Mouse (Mus musculus): ENCODE data around the gene Col11a1.

The Col11a1 gene

GRCm38 (mm10) chr3:114029971-114030635 lies at the start of gene Col11a1:
Col11a1 (plus strand) TSS chr3:114030540.
- peak; percentile 42 for DNase-seq

- DNase-seq = no peak
Observed at GRCm38 (mm10) chr3:113990936-113991335, 39.4 kb upstream of the Col11a1 start.

- no peak for DNase-seq
Observed at GRCm38 (mm10) chr3:114030886-114031285, 546 bp downstream of the Col11a1 start.

GRCm38 (mm10) chr3:114031351-114032213 lies 1.2 kb downstream of the Col11a1 start:
- DNase-seq = peak; percentile 19

- peak; percentile 8 for DNase-seq
Observed at GRCm38 (mm10) chr3:114032333-114032732, 2.0 kb downstream of the Col11a1 start.

- no peak for DNase-seq
Observed at GRCm38 (mm10) chr3:114052406-114052805, 22.1 kb downstream of the Col11a1 start.

- DNase-seq = no peak
Observed at GRCm38 (mm10) chr3:114053501-114053900, 23.2 kb downstream of the Col11a1 start.

- DNase-seq = no peak
Observed at GRCm38 (mm10) chr3:114065123-114065522, 34.8 kb downstream of the Col11a1 start.

GRCm38 (mm10) chr3:114065587-114065986 lies 35.2 kb downstream of the Col11a1 start:
- DNase-seq = peak; percentile 54

- DNase-seq = no peak
Observed at GRCm38 (mm10) chr3:114099335-114099734, 69.0 kb downstream of the Col11a1 start.

- no peak for DNase-seq
Observed at GRCm38 (mm10) chr3:114107099-114107498, 76.8 kb downstream of the Col11a1 start.

- DNase-seq = no peak
Observed at GRCm38 (mm10) chr3:114147140-114147539, 116.8 kb downstream of the Col11a1 start.

GRCm38 (mm10) chr3:114197964-114198750 lies 167.8 kb downstream of the Col11a1 start:
- DNase-seq = no peak

GRCm38 (mm10) chr3:114212255-114212654 lies 181.9 kb downstream of the Col11a1 start:
- no peak for DNase-seq

- DNase-seq = no peak
Observed at GRCm38 (mm10) chr3:114216105-114216504, 185.8 kb downstream of the Col11a1 start.

GRCm38 (mm10) chr3:114229501-114229900 lies 199.2 kb downstream of the Col11a1 start:
- no peak for DNase-seq

Measured in right cerebral cortex, postnatal 25 days (tissue).